Mouse (Mus musculus) forebrain, embryonic 11.5 days (tissue): Measurements from ENCODE around the gene Ocln. TPM values are rescaled to one million over a fixed set of nuclear protein-coding genes. Genes with fewer than 3 reads are reported as not detected.

ENCODE experiments used
- ATAC-seq: fragments of 200-750 bp; cut with Nextera tagmentation; replicated peaks from 2 replicates; pipeline ENCODE4 v1.8.0; 2017; ENCODE audit warnings: moderate TSS enrichment; ENCODE audit not compliant: low FRiP score
- DNase-seq: peaks from one replicate; pipeline ENCODE4 v3.0.0-alpha.2; 2017; ENCODE audit warnings: low spot score
- H3K27ac ChIP-seq: fragments of 300-500 bp; sonication (generic); 2 replicates; pipeline ENCODE4 v1.5.1; 2014; ENCODE audit warnings: low read depth, low read length
- H3K27me3 ChIP-seq: fragments of 300-500 bp; sonication (generic); 2 replicates; pipeline ENCODE4 v1.6.1; 2014; ENCODE audit warnings: mild to moderate bottlenecking, low read length, mixed read lengths; ENCODE audit not compliant: control insufficient read depth, insufficient read depth
- H3K36me3 ChIP-seq: fragments of 300-500 bp; sonication (generic); 2 replicates; pipeline ENCODE4 v1.6.1; 2014; ENCODE audit warnings: mild to moderate bottlenecking, low read length, moderate library complexity, mixed read lengths; ENCODE audit not compliant: control insufficient read depth, insufficient read depth
- H3K4me1 ChIP-seq: fragments of 300-500 bp; sonication (generic); replicated peaks from 2 replicates; pipeline ENCODE4 v1.6.1; 2014; ENCODE audit warnings: low read length, mixed read lengths; ENCODE audit not compliant: control insufficient read depth, insufficient read depth
- H3K4me2 ChIP-seq: fragments of 300-500 bp; sonication (generic); 2 replicates; pipeline ENCODE4 v1.6.1; 2014; ENCODE audit warnings: low read depth, mild to moderate bottlenecking, low read length, moderate library complexity, mixed read lengths; ENCODE audit not compliant: severe bottlenecking
- H3K4me3 ChIP-seq: fragments of 300-500 bp; sonication (generic); 2 replicates; pipeline ENCODE4 v1.5.1; 2014; ENCODE audit warnings: low read depth, low read length
- H3K9ac ChIP-seq: fragments of 300-500 bp; sonication (generic); 2 replicates; pipeline ENCODE4 v1.6.1; 2014; ENCODE audit warnings: low read length
- H3K9me3 ChIP-seq: fragments of 300-500 bp; sonication (generic); 2 replicates; pipeline ENCODE4 v1.6.1; 2016; ENCODE audit warnings: low read length, mixed read lengths; ENCODE audit not compliant: control insufficient read depth
- WGBS: fragments of 180-500 bp; shearing (Covaris S2); extraction: QIAGEN DNeasy Blood & Tissue Kit; methylation state at CpG from one replicate; pipeline ENCODE4 v1.1.7; 2014; 5-methylcytosine and 5-hydroxymethylcytosine counted together
- polyA plus RNA-seq: library from polyadenylated mRNA; unstranded; fragments of >200 nt; fragmentation: Nextera tagmentation; extraction: Ambion mirVana; gene quantifications from 2 replicates; pipeline ENCODE4 v1.2.1, GENCODE M21; 2014

Ocln gene
- polyA plus RNA-seq, 1 experiment from 2014 or later, result 2.9 TPM

DNA sequence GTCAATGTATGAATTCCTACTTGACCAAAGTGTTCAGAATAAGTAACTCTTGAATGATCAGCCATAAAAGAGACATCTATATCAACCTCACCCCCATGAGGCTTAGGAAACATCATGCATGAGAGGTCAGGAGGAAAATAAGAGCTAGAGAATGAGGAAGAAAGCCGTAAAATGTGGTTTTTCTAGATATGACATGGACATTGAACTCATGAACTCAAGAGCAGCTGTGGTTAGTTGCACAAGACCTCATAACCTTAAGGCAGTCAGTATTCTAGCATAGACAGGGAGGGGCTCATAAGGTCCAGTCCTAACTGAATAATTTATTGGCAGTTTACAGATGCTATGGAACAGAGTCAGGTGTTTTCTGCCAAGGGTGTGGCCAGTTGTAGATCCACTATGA lies 103.0 kb downstream of the Ocln start:
- Histone ChIP-seq H3K4me1 (no peaks in the 10 kb centered on the region), H3K4me2 (no peak overlapping the region), H3K4me3 (no peak overlapping the region), H3K9ac (no peak overlapping the region), H3K27ac (no peak overlapping the region), H3K9me3 (no peaks in the 10 kb centered on the region), H3K27me3 (no peaks in the 10 kb centered on the region), H3K36me3 (no peaks in the 10 kb centered on the region)
- WGBS, result 89% methylated on average over 1 of the region's 1 CpGs
- no peak for DNase-seq
- no peak for ATAC-seq

Other genes with a start within 250 kb of the Ocln start
- 0.04 and 0.05 TPM in 2 replicates for gene Naip6, start 235.0 kb downstream of the Ocln start, polyA plus RNA-seq
- gene Naip1, start 99.8 kb downstream of the Ocln start, polyA plus RNA-seq, result not detected in 2 replicates
- 82.6 and 105 TPM in 2 replicates for gene Gtf2h2, start 60.1 kb downstream of the Ocln start, polyA plus RNA-seq
- 2.7 and 4.1 TPM in 2 replicates for gene Marveld2, start 64.3 kb upstream of the Ocln start, polyA plus RNA-seq
- 344 and 354 TPM in 2 replicates for gene Ak6, start 98.3 kb upstream of the Ocln start, polyA plus RNA-seq
- 24.9 and 26.4 TPM in 2 replicates for gene Rad17, start 98.3 kb upstream of the Ocln start, polyA plus RNA-seq
- 22.4 and 22.6 TPM in 2 replicates for gene Taf9, start 98.9 kb upstream of the Ocln start, polyA plus RNA-seq
- 2.6 and 2.9 TPM in 2 replicates for gene Ccdc125, start 117.0 kb upstream of the Ocln start, polyA plus RNA-seq
- gene Cdk7, start 178.2 kb upstream of the Ocln start, polyA plus RNA-seq, result 72.3 and 75.0 TPM in 2 replicates
- 125 and 140 TPM in 2 replicates for gene Mrps36, start 191.9 kb upstream of the Ocln start, polyA plus RNA-seq
- gene Cenph, start 223.2 kb upstream of the Ocln start, polyA plus RNA-seq, result 61.5 and 65.1 TPM in 2 replicates
- gene Ccnb1, start 233.9 kb upstream of the Ocln start, polyA plus RNA-seq, result 455 and 459 TPM in 2 replicates